Mouse (Mus musculus) embryonic facial prominence, embryonic 12.5 days (tissue): ENCODE results near the gene Lrmda. TPM values are rescaled to one million over a fixed set of nuclear protein-coding genes. Genes with fewer than 3 reads are reported as not detected.
A peak's percentile ranks its signal among the peaks of the same experiment; 100 is the strongest.
"Not testable (repeated sequence)": the region's sequence is repeated elsewhere in the genome, so short reads cannot be mapped to it uniquely, and the experiment has no call there.

ENCODE experiments used
- ATAC-seq: fragments of 200-750 bp; cut with Nextera tagmentation; 2 replicates; pipeline ENCODE4 v1.8.0; 2017; ENCODE audit not compliant: insufficient number of reproducible peaks, insufficient read depth, low FRiP score, low TSS enrichment
- H3K27ac ChIP-seq: fragments of 300-500 bp; sonication (generic); 2 replicates; pipeline ENCODE4 v1.5.1; 2016; ENCODE audit warnings: mild to moderate bottlenecking
- H3K27me3 ChIP-seq: fragments of 300-500 bp; sonication (generic); 2 replicates; pipeline ENCODE4 v1.6.1; 2016; ENCODE audit warnings: mild to moderate bottlenecking, moderate library complexity
- H3K36me3 ChIP-seq: fragments of 300-500 bp; sonication (generic); 2 replicates; pipeline ENCODE4 v1.6.1; 2016; ENCODE audit warnings: mild to moderate bottlenecking
- H3K4me1 ChIP-seq: fragments of 300-500 bp; sonication (generic); 2 replicates; pipeline ENCODE4 v1.6.1; 2016
- H3K4me2 ChIP-seq: fragments of 300-500 bp; sonication (generic); replicated peaks from 2 replicates; pipeline ENCODE4 v1.6.1; 2016; ENCODE audit warnings: mild to moderate bottlenecking, moderate library complexity
- H3K4me3 ChIP-seq: fragments of 300-500 bp; sonication (generic); 2 replicates; pipeline ENCODE4 v1.5.1; 2016; ENCODE audit warnings: mild to moderate bottlenecking
- H3K9ac ChIP-seq: fragments of 300-500 bp; sonication (generic); 2 replicates; pipeline ENCODE4 v1.6.1; 2016; ENCODE audit warnings: mild to moderate bottlenecking, moderate library complexity
- H3K9me3 ChIP-seq: fragments of 300-500 bp; sonication (generic); 2 replicates; pipeline ENCODE4 v1.6.1; 2016; ENCODE audit warnings: mild to moderate bottlenecking, moderate library complexity
- WGBS: fragments of 180-500 bp; shearing (Covaris S2); methylation state at CpG from one replicate; pipeline ENCODE4 v1.1.7; 2016; 5-methylcytosine and 5-hydroxymethylcytosine counted together
- polyA plus RNA-seq: library from polyadenylated mRNA; unstranded; fragments of >200 nt; fragmentation: Nextera tagmentation; extraction: Ambion mirVana; gene quantifications from 2 replicates; pipeline ENCODE4 v1.2.1, GENCODE M21; 2016

Gene Lrmda
- polyA plus RNA-seq, 1 experiment from 2014 or later, result 0.28 TPM

DNA sequence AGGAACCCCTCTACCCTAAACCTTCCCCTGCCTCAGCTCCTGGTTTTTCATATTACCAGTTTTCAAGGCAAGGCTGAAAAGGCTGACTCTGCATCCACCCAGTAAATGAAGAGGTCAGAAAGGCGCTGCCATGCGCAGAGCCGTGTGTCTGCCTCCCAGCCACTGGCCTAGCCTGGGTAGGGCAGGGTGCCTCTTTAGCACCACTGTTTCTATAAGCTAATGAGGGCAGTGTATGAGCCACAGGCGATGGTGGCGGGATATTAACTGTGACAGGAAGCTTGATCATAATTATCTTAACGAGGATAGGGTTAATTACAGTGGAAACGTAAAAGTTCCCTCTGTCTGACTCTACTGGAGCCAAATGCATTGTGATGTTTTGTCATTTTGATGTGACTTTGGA, 554.1 kb downstream of the Lrmda start:
- H3K9me3 ChIP-seq, result no peaks in the 10 kb centered on the region
- 73% methylated on average over 7 of the region's 7 CpGs for WGBS

DNA sequence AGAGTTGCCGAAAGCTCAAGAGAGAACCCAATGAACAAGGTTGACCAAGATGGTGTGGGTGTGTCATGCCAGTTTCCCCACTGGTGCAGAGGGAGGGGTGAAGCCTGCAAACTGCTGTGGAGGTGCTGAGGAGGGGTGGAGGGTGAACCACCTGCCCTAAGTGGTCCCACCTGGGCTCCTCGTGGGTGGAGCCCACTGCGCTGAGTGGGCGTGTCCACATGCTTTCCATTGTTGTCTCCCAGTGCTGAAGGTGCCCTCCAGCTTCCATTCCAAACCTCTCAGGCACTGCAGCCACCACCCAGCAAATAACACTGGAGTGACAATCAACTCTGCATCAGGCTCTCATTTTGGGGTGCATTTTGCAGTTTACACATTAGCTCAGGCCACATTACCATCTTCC, 554.5 kb downstream of the Lrmda start:
- Histone ChIP-seq H3K4me2 (no peak overlapping the region), H3K27ac (no peak overlapping the region), H3K9ac (no peak overlapping the region), H3K27me3 (0 out of 2 replicates have a peak, but pooled peaks cover 6% of the 10 kb centered on the region), H3K4me3 (no peak overlapping the region), H3K4me1 (peaks cover 31% of the 10 kb centered on the region), H3K36me3 (no peaks in the 10 kb centered on the region), H3K9me3 (no peaks in the 10 kb centered on the region)
- no peak for ATAC-seq
- 82% methylated on average over 4 of the region's 4 CpGs for WGBS

More for the DNA sequence above, 554.1 kb downstream of the Lrmda start:
- Histone ChIP-seq H3K9ac (no peak overlapping the region), H3K4me2 (no peak overlapping the region), H3K4me1 (peaks cover 31% of the 10 kb centered on the region), H3K4me3 (no peak overlapping the region), H3K36me3 (no peaks in the 10 kb centered on the region), H3K27ac (no peak overlapping the region), H3K27me3 (0 out of 2 replicates have a peak, but pooled peaks cover 6% of the 10 kb centered on the region)
- ATAC-seq, result peak; percentile 38; the same call in 1 of the 2 replicates

DNA sequence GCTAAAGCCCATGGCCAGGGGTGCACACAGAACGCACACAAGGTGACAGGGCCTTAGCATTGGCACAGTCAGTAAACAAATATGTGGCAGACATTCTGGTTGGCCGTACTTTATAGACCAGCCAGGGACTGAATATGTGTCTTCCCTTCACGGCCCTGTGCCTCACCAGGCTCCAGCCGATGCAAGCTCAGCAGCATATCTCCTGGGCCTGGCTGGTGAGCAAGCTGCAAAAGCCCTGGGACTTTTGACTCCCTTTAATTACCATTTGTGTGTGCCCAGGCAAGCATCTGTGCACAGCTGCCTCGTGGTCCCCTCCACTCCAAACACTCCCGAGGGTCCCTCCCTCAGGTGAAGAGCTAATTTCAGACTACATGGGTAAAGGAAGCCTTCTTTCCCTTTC, 556.9 kb downstream of the Lrmda start:
- no peak for ATAC-seq
- H3K36me3 ChIP-seq, result no peaks in the 10 kb centered on the region
- peaks cover 31% of the 10 kb centered on the region for H3K4me1 ChIP-seq
- H3K9me3 ChIP-seq, result no peaks in the 10 kb centered on the region
- H3K9ac ChIP-seq, result no peak overlapping the region
- no peak overlapping the region for H3K4me3 ChIP-seq
- H3K27me3 ChIP-seq, result 0 out of 2 replicates have a peak, but pooled peaks cover 6% of the 10 kb centered on the region
- 37% methylated on average over 6 of the region's 6 CpGs for whole genome bisulfite sequencing
- no peak overlapping the region for H3K4me2 ChIP-seq
- H3K27ac ChIP-seq, result no peak overlapping the region

DNA sequence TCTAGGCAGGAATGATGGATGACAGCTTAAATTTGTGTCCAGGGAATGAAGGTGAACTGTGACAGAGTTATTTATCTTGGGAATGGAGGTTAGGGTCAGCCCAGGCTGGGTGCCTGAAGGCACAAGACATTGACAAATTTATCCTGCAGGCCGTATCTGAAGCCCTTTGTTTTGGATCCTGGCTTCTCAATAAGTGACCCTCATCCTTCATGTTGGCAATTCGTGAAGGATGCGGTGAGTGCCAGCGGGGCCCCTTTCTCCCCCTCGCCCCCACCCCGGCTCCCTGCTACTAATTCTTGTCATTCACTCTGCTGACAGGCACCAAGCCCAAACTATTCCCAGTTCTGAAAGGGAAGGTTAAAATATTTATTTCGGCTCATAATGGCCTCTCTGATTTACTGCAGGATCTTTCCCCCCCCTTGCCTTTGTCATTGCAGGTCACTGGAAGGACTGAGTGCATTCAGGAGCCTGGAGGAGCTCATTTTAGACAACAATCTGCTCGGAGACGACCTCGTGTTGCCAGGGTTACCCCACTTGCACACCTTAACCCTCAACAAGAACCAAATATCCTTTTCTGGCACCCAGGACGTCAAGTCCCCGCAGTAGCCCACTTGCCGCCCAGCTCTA, 558.0 kb downstream of the Lrmda start:
- H3K9ac ChIP-seq, result no peak overlapping the region
- no peaks in the 10 kb centered on the region for H3K36me3 ChIP-seq
- H3K4me1 ChIP-seq, result peaks cover 31% of the 10 kb centered on the region
- H3K4me3 ChIP-seq, result no peak overlapping the region
- WGBS, result 27% methylated on average over 13 of the region's 13 CpGs
- no peak for ATAC-seq
- no peak overlapping the region; the same call in 1 of the 2 replicates for H3K4me2 ChIP-seq
- no peaks in the 10 kb centered on the region for H3K9me3 ChIP-seq
- H3K27me3 ChIP-seq, result 0 out of 2 replicates have a peak, but pooled peaks cover 4% of the 10 kb centered on the region
- no peak overlapping the region for H3K27ac ChIP-seq

DNA sequence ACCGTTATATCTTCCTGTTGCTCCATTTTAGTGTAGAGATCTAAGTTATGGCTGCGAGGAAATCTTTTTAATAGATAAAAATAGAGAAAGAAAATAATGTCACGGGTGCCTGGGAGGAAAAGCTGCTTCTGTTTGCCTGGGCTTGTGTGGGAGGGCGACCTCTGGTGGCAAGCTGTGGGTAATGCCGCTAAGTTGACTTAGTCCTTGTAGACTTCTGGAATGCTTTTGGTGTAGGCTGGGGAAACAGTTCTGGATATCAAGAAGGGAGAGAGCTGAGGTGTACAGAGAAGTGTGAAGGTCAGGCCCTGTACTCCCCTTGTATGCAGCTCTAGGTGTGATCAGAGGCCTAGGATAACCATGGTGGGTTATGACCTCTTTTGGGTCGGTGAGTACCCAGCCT, 558.7 kb downstream of the Lrmda start:
- H3K4me1 ChIP-seq, result peaks cover 31% of the 10 kb centered on the region
- no peaks in the 10 kb centered on the region for H3K36me3 ChIP-seq
- H3K4me3 ChIP-seq, result no peak overlapping the region
- no peak overlapping the region for H3K9ac ChIP-seq
- ATAC-seq, result no peak
- H3K27ac ChIP-seq, result no peak overlapping the region
- H3K9me3 ChIP-seq, result no peaks in the 10 kb centered on the region
- H3K4me2 ChIP-seq, result no peak overlapping the region; the same call in 1 of the 2 replicates
- H3K27me3 ChIP-seq, result no peaks in the 10 kb centered on the region
- 21% methylated on average over 6 of the region's 6 CpGs for WGBS

DNA sequence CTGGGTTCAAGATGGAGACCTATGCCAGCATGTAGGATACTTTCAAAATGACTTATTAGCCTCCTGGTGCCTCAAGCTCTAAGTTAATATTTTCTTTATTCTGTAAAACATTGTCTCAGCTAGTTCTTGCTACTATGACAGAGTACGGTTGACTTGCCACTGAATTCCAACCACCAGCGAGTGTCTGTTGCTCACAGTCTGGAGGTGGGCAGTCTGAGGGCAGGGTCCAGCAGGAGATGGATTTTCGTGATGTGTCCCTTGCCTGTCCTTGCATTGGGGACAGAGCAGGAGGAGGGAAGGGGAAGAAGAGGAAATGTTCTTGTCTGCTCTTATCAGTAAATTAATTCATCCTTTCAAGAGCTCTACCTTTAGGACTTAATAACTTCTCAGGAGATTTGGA, 559.5 kb downstream of the Lrmda start:
- no peak for ATAC-seq
- H3K36me3 ChIP-seq, result no peaks in the 10 kb centered on the region

DNA sequence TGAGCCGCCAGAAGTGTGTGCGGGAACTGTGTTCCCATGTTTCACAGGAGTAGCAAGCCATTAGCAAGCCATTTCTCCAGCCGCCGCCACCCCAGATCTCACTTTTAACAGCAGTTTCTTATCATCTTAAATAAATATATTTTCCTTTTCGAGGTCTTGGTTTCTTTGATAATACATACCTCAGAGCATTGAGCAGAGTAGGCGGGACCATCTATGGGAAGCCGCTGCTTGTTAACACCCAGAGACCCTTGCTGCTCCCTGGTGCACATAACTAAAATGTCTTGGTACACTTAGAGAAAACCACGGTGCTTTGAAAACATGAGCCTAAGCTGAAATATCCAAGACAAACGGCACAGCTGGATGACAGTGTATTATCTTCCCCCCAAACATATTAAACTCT, 562.6 kb downstream of the Lrmda start:
- no peak for ATAC-seq
- no peak overlapping the region for H3K4me3 ChIP-seq
- H3K9me3 ChIP-seq, result no peaks in the 10 kb centered on the region
- no peaks in the 10 kb centered on the region for H3K27me3 ChIP-seq
- H3K4me1 ChIP-seq, result peaks cover 8% of the 10 kb centered on the region; the same call in 1 of the 2 replicates
- H3K4me2 ChIP-seq, result no peak overlapping the region
- no peak overlapping the region for H3K27ac ChIP-seq
- no peaks in the 10 kb centered on the region for H3K36me3 ChIP-seq
- WGBS, result 86% methylated on average over 9 of the region's 9 CpGs
- H3K9ac ChIP-seq, result no peak overlapping the region

More for the DNA sequence above, 559.5 kb downstream of the Lrmda start:
- H3K27ac ChIP-seq, result no peak overlapping the region
- H3K9me3 ChIP-seq, result no peaks in the 10 kb centered on the region
- H3K9ac ChIP-seq, result no peak overlapping the region
- WGBS, result 90% methylated on average over 3 of the region's 3 CpGs
- peaks cover 31% of the 10 kb centered on the region for H3K4me1 ChIP-seq
- no peak overlapping the region for H3K4me2 ChIP-seq
- no peaks in the 10 kb centered on the region for H3K27me3 ChIP-seq
- no peak overlapping the region for H3K4me3 ChIP-seq

DNA sequence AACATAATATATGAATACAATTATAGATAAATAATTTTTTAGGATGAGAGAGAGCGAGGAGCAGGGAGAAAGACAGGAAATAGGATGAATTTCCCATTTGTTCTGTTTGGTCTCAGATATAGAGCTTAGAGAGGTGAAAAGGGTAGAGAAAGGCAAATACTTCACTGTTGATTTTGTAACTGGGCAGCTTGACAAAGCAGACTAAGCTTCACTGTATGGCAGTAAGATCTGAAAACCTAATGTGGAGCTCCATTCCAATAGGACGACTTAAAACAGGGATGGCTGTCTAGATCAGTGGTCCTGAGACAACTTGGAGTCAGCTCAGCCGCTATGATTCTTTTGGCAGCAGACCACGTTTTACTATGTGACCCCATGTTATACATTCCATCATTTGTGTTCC, 566.8 kb downstream of the Lrmda start:
- Histone ChIP-seq H3K27ac (no peak overlapping the region), H3K9me3 (no peaks in the 10 kb centered on the region), H3K27me3 (no peaks in the 10 kb centered on the region; the same call in 1 of the 2 replicates), H3K9ac (no peak overlapping the region), H3K36me3 (no peaks in the 10 kb centered on the region), H3K4me2 (no peak overlapping the region), H3K4me3 (no peak overlapping the region), H3K4me1 (peaks cover 5% of the 10 kb centered on the region; the same call in 1 of the 2 replicates)
- ATAC-seq, result no peak
- 79% methylated on average over 4 of the region's 4 CpGs for WGBS

DNA sequence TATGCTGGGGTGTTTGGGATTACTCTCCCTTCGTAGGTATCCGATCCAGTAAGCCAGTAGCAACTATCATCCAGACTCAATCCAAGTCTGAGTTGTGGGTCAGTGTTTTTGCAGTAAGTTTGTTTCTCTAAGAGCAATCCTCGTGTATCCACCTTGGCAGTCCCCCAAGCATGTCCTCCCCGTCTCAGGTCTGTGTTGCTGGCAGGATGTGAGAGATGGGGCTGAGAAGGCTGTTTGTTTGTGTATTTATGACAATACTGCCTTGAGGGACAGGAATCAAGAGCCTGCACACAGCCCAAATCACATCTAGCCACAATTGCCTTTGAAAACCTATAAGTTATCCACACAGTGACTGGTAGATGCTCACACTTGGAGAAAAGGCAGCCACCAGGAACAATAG, 567.3 kb downstream of the Lrmda start:
- 75% methylated on average over 4 of the region's 4 CpGs for WGBS
- Histone ChIP-seq H3K27me3 (no peaks in the 10 kb centered on the region; the same call in 1 of the 2 replicates), H3K9ac (no peak overlapping the region), H3K4me2 (no peak overlapping the region), H3K4me1 (peaks cover 5% of the 10 kb centered on the region; the same call in 1 of the 2 replicates), H3K36me3 (no peaks in the 10 kb centered on the region), H3K4me3 (no peak overlapping the region), H3K9me3 (no peaks in the 10 kb centered on the region), H3K27ac (no peak overlapping the region)
- no peak for ATAC-seq

DNA sequence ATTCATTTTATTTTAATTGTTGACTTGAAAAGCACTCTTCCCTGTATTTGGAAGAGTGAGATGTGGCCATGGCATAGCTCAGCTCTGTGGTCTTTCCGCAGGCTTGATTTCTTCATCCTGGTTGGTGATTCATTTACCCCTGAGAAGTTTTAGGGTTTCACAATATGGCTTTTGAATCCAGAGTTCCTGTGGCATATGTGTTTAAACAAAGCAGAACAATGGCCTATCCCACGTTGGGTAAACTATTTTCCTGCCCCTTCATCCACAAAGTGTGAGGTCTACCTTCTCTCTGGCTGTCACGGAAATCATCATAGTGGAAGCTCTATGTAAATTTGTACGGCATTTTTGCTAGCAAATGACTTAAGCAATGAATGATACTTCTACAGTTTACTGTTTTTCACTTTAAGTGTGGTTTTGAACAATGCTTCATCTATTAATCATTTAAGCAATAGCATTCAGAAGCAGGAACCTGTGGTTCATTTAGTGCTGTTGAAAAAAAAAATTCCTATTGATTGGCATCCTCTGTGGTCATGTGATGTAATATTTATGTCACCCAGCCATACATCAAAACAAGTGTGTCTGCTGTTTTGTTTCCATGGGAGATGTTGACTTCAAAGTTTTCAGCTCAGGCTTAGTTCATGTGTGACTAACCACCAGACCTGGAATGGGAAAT, 567.9 kb downstream of the Lrmda start:
- no peak overlapping the region for H3K9ac ChIP-seq
- no peak overlapping the region for H3K4me3 ChIP-seq
- ATAC-seq, result no peak
- H3K4me2 ChIP-seq, result no peak overlapping the region
- H3K36me3 ChIP-seq, result no peaks in the 10 kb centered on the region
- H3K9me3 ChIP-seq, result no peaks in the 10 kb centered on the region
- WGBS, result 81% methylated on average over 4 of the region's 4 CpGs
- H3K4me1 ChIP-seq, result peaks cover 5% of the 10 kb centered on the region; the same call in 1 of the 2 replicates
- H3K27me3 ChIP-seq, result no peaks in the 10 kb centered on the region; the same call in 1 of the 2 replicates
- H3K27ac ChIP-seq, result no peak overlapping the region

DNA sequence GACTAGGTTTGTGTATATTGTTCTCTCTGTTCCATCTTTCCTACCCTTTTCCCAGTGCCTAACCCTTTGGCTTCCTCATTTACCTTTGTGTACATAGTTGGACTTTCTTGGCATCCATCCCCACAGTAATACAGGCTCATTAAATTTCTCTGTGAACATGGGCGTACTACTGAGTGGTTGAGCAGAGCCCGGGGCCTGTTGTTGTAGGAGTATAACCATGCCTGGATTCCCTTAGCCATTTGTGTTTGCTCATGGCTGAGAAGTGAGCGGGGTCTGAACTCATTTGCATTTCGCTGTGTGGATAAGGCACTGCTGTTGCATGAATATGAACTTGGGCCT, 568.4 kb downstream of the Lrmda start:
- Histone ChIP-seq H3K4me2 (no peak overlapping the region), H3K27me3 (no peaks in the 10 kb centered on the region; the same call in 1 of the 2 replicates), H3K36me3 (no peaks in the 10 kb centered on the region), H3K4me3 (no peak overlapping the region), H3K4me1 (peaks cover 5% of the 10 kb centered on the region; the same call in 1 of the 2 replicates), H3K9ac (no peak overlapping the region), H3K9me3 (no peaks in the 10 kb centered on the region), H3K27ac (no peak overlapping the region)
- WGBS, result 84% methylated on average over 4 of the region's 4 CpGs
- ATAC-seq, result no peak

DNA sequence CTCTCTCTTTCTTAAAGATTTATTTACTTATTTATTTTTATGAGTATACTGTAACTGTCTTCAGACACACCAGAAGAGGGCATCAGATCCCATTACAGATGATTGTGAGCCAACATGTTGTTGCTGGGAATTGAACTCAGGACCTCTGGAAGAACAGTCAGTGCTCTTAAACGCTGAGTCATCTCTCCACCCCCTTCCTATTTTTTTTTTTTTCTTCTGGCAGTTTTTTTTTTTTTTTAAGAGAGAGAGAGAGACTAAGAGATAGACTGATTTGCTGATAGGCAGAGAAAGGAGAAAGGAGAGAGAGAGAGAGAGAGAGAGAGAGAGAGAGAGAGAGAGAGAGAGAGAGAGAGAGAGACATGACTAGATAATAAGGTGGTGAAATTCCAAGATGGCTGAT, 568.9 kb downstream of the Lrmda start:
- H3K9ac ChIP-seq, H3K4me2 ChIP-seq, H3K27ac ChIP-seq, H3K36me3 ChIP-seq, ATAC-seq, H3K4me1 ChIP-seq, H3K27me3 ChIP-seq, H3K4me3 ChIP-seq, H3K9me3 ChIP-seq: not testable (repeated sequence)
- 70% methylated on average over 1 of the region's 1 CpGs for WGBS
